Mouse (Mus musculus) thymus, adult 2 months (tissue): ENCODE data around the gene Mid1. TPM values are rescaled to one million over a fixed set of nuclear protein-coding genes. Genes with fewer than 3 reads are reported as not detected.

Source experiments
- DNase-seq: peaks from one replicate; pipeline ENCODE4 v3.0.0; 2021
- H3K27ac ChIP-seq: fragments of 200-500 bp; 2 replicates; pipeline ENCODE4 v1.5.1; 2012; ENCODE audit warnings: low read length, control low read depth; ENCODE audit not compliant: control insufficient read depth, insufficient read depth
- H3K27me3 ChIP-seq: fragments of 200-500 bp; 2 replicates; pipeline ENCODE4 v1.6.1; 2012; ENCODE audit warnings: mild to moderate bottlenecking, low read length, moderate library complexity, mixed read lengths; ENCODE audit not compliant: control insufficient read depth, insufficient read depth
- H3K36me3 ChIP-seq: fragments of 200-500 bp; 2 replicates; pipeline ENCODE4 v1.6.1; 2012; ENCODE audit warnings: mild to moderate bottlenecking, low read length, moderate library complexity; ENCODE audit not compliant: control insufficient read depth, insufficient read depth
- H3K4me1 ChIP-seq: fragments of 200-500 bp; replicated peaks from 2 replicates; pipeline ENCODE4 v1.6.1; 2012; ENCODE audit warnings: low read length; ENCODE audit not compliant: control insufficient read depth, insufficient read depth
- H3K4me3 ChIP-seq: fragments of 200-500 bp; 2 replicates; pipeline ENCODE4 v1.5.1; 2012; ENCODE audit warnings: mild to moderate bottlenecking, low read length, control low read depth, moderate library complexity; ENCODE audit not compliant: control insufficient read depth, insufficient read depth
- CTCF ChIP-seq: fragments of 200-500 bp; IDR thresholded peaks from 2 replicates; pipeline ENCODE4 v1.5.1; 2012; ENCODE audit warnings: mild to moderate bottlenecking, control low read depth, low read length, moderate library complexity, borderline replicate concordance; ENCODE audit not compliant: control insufficient read depth, poor library complexity, insufficient read depth; ENCODE audit errors: extremely low read depth
- POLR2A ChIP-seq: fragments of 200-500 bp; IDR thresholded peaks from 2 replicates; pipeline ENCODE4 v1.6.1; 2012; ENCODE audit warnings: mild to moderate bottlenecking, low read length, control low read depth, moderate library complexity; ENCODE audit not compliant: control insufficient read depth, poor library complexity, insufficient read depth; ENCODE audit errors: extremely low read depth
- WGBS: fragments of 180-500 bp; shearing (Covaris S2); methylation state at CpG from one replicate; pipeline ENCODE4 v1.1.7; 2018; 5-methylcytosine and 5-hydroxymethylcytosine counted together
- polyA plus RNA-seq: library from polyadenylated mRNA; depleted of rRNA; stranded (reverse); fragments of >200 nt; gene quantifications from 2 replicates; pipeline ENCODE4 v1.2.3, GENCODE M21; 2012

Gene Mid1
- polyA plus RNA-seq, 1 experiment, result 10.4 TPM

DNA sequence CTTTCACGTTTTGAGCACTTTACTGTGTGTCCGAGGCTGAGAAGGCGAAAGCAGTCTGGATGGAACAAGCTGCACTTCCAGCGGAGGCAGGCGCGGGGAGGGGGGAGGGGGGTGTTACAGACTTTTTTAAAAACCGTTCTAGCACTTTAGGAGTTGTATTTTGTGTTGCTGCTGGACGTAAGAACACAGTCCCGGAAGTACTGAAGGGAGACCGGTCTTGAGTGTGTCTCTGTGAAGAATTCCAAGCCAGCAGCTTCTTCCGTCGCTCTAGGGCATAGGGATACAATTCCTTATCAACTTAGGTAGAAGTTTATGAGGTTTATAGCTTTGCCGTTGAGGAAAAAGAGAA is 195.3 kb downstream of the Mid1 start:
- peak; percentile 13 for DNase-seq
- H3K27ac ChIP-seq, result peak overlapping the region; percentile 14; the same call in 1 of the 2 replicates
- TF ChIP-seq CTCF (no peak), POLR2A (no peak)

DNA sequence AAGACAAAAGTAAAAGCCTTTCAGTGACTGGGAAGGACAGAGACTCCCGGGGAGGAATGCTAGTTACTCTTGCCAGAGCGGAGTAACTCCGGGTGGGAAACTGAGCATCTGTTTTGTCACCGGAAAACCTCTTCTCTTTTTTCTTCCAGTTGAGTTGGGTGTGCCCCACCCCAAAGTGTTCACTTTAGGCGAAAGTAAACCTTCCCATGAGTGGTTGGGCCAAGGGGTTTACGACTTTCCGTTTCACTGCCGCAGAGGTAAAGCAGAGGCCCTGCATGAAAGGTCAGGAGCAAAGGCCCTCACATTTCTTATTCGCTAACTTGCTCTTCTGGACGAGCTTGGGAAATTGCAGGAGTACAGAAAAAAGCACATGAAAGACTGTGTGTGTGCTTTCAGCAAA is 195.8 kb downstream of the Mid1 start:
- H3K4me1 ChIP-seq, result peaks cover 5% of the 10 kb centered on the region; the same call in 1 of the 2 replicates
- DNase-seq, result peak; percentile 56
- no peaks in the 10 kb centered on the region for H3K27me3 ChIP-seq
- TF ChIP-seq POLR2A, result no peak
- TF ChIP-seq CTCF, result no peak
- WGBS, result 5% methylated on average over 10 of the region's 10 CpGs
- no peaks in the 10 kb centered on the region for H3K36me3 ChIP-seq
- peak overlapping the region; percentile 56 for H3K27ac ChIP-seq
- H3K4me3 ChIP-seq, result peak overlapping the region; percentile 21; the same call in 1 of the 2 replicates

More for the DNA sequence above, 195.3 kb downstream of the Mid1 start:
- Histone ChIP-seq H3K36me3 (no peaks in the 10 kb centered on the region), H3K4me3 (peak overlapping the region; percentile 47), H3K4me1 (peaks cover 5% of the 10 kb centered on the region; the same call in 1 of the 2 replicates), H3K27me3 (no peaks in the 10 kb centered on the region)
- under 1% methylated on average over 13 of the region's 13 CpGs for WGBS

DNA sequence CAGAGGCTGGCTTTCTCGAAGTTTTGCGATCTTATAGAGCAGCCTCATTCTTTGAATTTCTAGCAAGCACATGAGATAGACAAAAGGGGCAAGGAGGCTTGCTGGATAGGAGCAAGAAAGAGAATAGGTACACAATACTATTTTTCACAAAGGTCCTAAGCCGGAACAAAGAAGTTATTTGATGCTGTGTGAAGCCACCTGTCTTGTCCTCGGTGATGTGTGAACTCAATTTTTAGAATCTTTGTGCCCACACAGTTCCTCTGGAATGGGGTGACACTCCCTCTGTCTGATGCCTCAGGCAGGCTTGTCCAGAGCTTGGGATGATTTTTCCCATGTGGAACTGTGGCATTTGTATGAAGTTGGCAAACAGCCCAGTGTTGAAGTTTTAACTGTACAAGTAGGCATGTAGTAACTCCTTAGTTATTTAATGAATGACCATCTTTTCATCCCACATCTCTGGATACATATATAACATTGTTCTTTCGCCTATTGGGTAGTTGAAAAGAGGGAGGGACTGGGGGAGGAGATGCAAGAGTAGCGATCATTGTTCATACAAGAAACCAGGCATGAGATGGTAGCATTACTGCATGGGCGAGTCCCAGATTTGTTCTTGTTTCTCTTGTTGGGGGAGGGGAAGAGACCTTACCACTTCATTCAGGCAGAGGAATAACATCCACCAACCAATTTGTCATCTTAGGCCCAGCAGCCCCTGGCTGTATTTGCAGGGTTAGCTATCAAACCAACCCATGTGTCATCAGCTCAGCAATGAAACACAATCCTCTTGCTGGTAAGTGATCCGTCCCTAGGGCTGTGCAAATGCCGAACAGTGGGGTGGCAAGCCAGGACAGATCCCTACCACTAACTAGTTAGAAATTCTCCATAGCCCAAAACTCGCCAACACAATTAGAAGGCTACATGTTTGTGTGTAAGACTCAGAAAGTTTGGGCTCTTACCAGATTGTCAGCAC is 196.5 kb downstream of the Mid1 start:
- WGBS, result 78% methylated on average over 10 of the region's 10 CpGs
- Histone ChIP-seq H3K4me3 (no peak overlapping the region), H3K27ac (peak overlapping the region; percentile 56), H3K36me3 (no peaks in the 10 kb centered on the region), H3K4me1 (peaks cover 5% of the 10 kb centered on the region; the same call in 1 of the 2 replicates), H3K27me3 (no peaks in the 10 kb centered on the region)
- DNase-seq, result no peak
- TF ChIP-seq CTCF (no peak), POLR2A (no peak)

DNA sequence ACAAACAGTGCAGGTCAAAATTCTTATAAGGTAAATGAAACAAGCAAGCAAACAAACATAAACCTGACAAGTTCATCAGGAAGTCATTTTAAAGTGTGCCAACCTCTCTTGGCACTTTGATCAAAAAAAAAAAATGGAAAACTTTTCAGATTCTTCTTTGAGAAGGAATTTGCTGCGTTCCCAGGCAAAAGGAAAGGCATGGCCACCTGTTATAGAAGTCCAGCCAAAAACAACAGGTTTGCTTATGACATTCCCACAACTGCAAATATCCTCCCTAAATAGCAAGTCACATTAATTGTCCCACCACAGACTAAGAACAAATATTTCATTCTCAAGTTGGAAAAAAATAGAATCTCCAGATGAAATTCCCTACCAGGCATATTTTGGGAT is 197.2 kb downstream of the Mid1 start:
- H3K4me1 ChIP-seq, result peaks cover 5% of the 10 kb centered on the region; the same call in 1 of the 2 replicates
- H3K27ac ChIP-seq, result no peak overlapping the region
- TF ChIP-seq CTCF (no peak), POLR2A (no peak)
- 95% methylated on average over 1 of the region's 1 CpGs for WGBS
- H3K27me3 ChIP-seq, result no peaks in the 10 kb centered on the region
- H3K4me3 ChIP-seq, result no peak overlapping the region
- no peak for DNase-seq
- H3K36me3 ChIP-seq, result no peaks in the 10 kb centered on the region

DNA sequence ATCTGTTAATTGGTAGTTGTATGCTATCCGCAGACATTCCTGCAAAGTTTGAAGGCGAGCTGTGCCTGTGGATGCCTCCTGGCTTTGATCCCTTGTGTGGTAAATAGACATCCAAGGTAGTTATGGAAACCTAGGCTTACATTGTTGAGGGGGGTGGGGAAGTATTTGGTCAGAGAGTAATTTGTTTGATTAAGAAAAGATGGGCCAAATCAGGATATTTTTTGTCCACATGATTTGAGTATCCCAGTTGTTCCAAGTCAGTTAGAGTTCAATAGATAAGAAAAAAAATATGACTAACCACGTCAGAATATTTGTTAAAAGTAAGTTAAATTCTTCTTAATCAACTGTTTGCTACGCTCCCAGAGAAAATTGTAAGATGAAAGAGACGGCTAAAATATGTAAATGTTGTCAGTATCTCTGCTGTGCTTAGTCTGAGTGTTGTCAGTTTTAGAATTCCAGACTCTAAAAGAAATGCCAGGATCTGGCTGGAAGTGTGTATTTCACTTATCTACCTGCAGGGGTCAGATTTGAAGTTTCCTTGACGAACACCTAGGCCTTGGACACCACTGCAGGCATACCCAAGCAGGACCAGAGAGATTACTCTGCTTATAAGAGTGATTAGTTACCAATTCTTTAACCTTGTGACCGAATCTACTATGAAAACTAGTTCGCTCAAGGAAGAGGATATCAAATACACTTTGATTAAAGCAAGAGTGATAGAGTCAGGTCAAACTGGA is 198.7 kb downstream of the Mid1 start:
- Histone ChIP-seq H3K27ac (no peak overlapping the region), H3K4me1 (peaks cover 5% of the 10 kb centered on the region; the same call in 1 of the 2 replicates), H3K4me3 (no peak overlapping the region), H3K36me3 (no peaks in the 10 kb centered on the region), H3K27me3 (no peaks in the 10 kb centered on the region)
- WGBS, result 84% methylated on average over 8 of the region's 8 CpGs
- TF ChIP-seq POLR2A, result no peak
- TF ChIP-seq CTCF, result no peak
- DNase-seq, result no peak

DNA sequence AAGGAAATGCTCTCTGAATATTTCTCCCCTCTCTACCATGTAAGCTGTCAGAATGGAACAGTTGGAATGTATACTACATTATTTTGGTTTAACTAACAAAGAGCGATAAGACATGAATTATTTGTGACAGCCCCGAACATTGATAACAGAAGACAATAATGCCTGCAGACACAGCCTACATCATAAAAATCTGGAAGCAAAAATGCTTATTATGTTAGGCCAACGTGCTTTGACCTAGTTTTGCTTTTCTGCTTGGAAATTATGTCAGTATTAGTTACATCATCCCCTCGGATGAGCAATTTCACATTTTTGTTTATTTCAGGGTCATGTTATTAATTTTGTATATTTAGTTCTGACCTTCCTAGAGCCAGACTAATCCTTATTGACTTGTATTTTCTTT is 205.5 kb downstream of the Mid1 start:
- 87% methylated on average over 4 of the region's 4 CpGs for WGBS
- Histone ChIP-seq H3K27me3 (no peaks in the 10 kb centered on the region), H3K4me1 (no peaks in the 10 kb centered on the region), H3K27ac (no peak overlapping the region), H3K4me3 (no peak overlapping the region), H3K36me3 (no peaks in the 10 kb centered on the region)
- no peak for DNase-seq
- TF ChIP-seq POLR2A (no peak), CTCF (no peak)
